Mouse (Mus musculus) CH12.LX (cell line): ENCODE measurements around the gene Hcn4. TPM values are rescaled to one million over a fixed set of nuclear protein-coding genes. Genes with fewer than 3 reads are reported as not detected.

Experiments used
- DNase-seq: peaks from one replicate; pipeline ENCODE4 v3.0.0-alpha.2; 2013; ENCODE audit errors: extremely low read depth
- H3K27ac ChIP-seq: 2 replicates; pipeline ENCODE4 v1.5.1; 2012; ENCODE audit warnings: low read depth, mild to moderate bottlenecking, control low read depth, moderate library complexity; ENCODE audit not compliant: insufficient read depth
- H3K27me3 ChIP-seq: replicated peaks from 2 replicates; pipeline ENCODE3; 2012; ENCODE audit warnings: inconsistent platforms
- H3K36me3 ChIP-seq, 2 experiments: replicated peaks in 1 of 2; 2 replicates each; pipeline versions ENCODE3 to v1.6.1; 2012; ENCODE audit warnings: inconsistent platforms in 1 of 2, low read length in 1 of 2, mild to moderate bottlenecking in 1 of 2, mixed read lengths in 1 of 2, moderate library complexity in 1 of 2; ENCODE audit not compliant: control insufficient read depth in 1 of 2, insufficient read depth in 1 of 2
- H3K4me1 ChIP-seq, 2 experiments: 2 replicates each; pipeline ENCODE4 v1.6.1; 2012; ENCODE audit warnings: inconsistent platforms in 1 of 2, moderate library complexity in 1 of 2; ENCODE audit not compliant: insufficient read depth in 2 of 2, control insufficient read depth in 1 of 2
- H3K4me2 ChIP-seq: 2 replicates; pipeline ENCODE4 v1.6.1; 2012; ENCODE audit warnings: low read depth, mild to moderate bottlenecking, control low read depth; ENCODE audit not compliant: poor library complexity, insufficient read depth, severe bottlenecking
- H3K4me3 ChIP-seq, 3 experiments: fragments of 150-350 bp in 1 of 3; sonication (generic) in 1 of 3; replicated peaks in 1 of 3; 2 replicates each; pipeline versions ENCODE3 to v1.5.1; 2011 to 2012; ENCODE audit warnings: low read depth in 2 of 3, low read length in 2 of 3, mild to moderate bottlenecking in 2 of 3, moderate library complexity in 2 of 3, control low read depth in 1 of 3, improper control_type of control experiment in 1 of 3, inconsistent platforms in 1 of 3, mixed read lengths in 1 of 3; ENCODE audit not compliant: poor library complexity in 1 of 3
- H3K79me2 ChIP-seq: replicated peaks from 2 replicates; pipeline ENCODE4 v1.6.1; 2012; ENCODE audit warnings: mild to moderate bottlenecking, moderate library complexity; ENCODE audit not compliant: control insufficient read depth, poor library complexity, insufficient read depth, severe bottlenecking; ENCODE audit errors: extremely low read depth
- H3K9ac ChIP-seq: 2 replicates; pipeline ENCODE4 v1.6.1; 2012; ENCODE audit warnings: low read depth, mild to moderate bottlenecking, control low read depth, moderate library complexity; ENCODE audit not compliant: insufficient read depth
- H3K9me3 ChIP-seq: replicated peaks from 2 replicates; pipeline ENCODE3; 2012; ENCODE audit warnings: low read length, inconsistent platforms, mixed read lengths
- BHLHE40 ChIP-seq: IDR thresholded peaks from 2 replicates; pipeline ENCODE4 v1.6.1; 2011; ENCODE audit warnings: mild to moderate bottlenecking, low read depth, low read length, improper control_type of control experiment
- CHD1 ChIP-seq: IDR thresholded peaks from 2 replicates; pipeline ENCODE4 v1.6.1; 2012; ENCODE audit warnings: low read depth, low read length, improper control_type of control experiment, inconsistent platforms
- CHD2 ChIP-seq: IDR thresholded peaks from 2 replicates; pipeline ENCODE4 v1.6.1; 2011; ENCODE audit warnings: low read length, improper control_type of control experiment
- E2F4 ChIP-seq: IDR thresholded peaks from 2 replicates; pipeline ENCODE4 v1.6.1; 2011; ENCODE audit warnings: low read depth, low read length, improper control_type of control experiment; ENCODE audit not compliant: insufficient replicate concordance
- EP300 ChIP-seq: IDR thresholded peaks from 2 replicates; pipeline ENCODE4 v1.6.1; 2011; ENCODE audit warnings: low read length, improper control_type of control experiment
- ETS1 ChIP-seq: conservative IDR thresholded peaks from 2 replicates; pipeline ENCODE4 v1.6.1; 2012; ENCODE audit warnings: low read depth, mild to moderate bottlenecking, inconsistent platforms, low read length, improper control_type of control experiment, moderate library complexity
- IRF4 ChIP-seq: IDR thresholded peaks from 2 replicates; pipeline ENCODE4 v1.6.1; 2014; ENCODE audit warnings: low read depth, mild to moderate bottlenecking, inconsistent platforms, low read length, improper control_type of control experiment
- JUN ChIP-seq: IDR thresholded peaks from 2 replicates; pipeline ENCODE4 v1.6.1; 2011; ENCODE audit warnings: low read depth, mild to moderate bottlenecking, low read length, improper control_type of control experiment, moderate library complexity; ENCODE audit not compliant: insufficient read depth
- JUND ChIP-seq: conservative IDR thresholded peaks from 2 replicates; pipeline ENCODE4 v1.6.1; 2011; ENCODE audit warnings: low read depth, low read length, improper control_type of control experiment
- MAFK ChIP-seq: IDR thresholded peaks from 2 replicates; pipeline ENCODE4 v1.6.1; 2011; ENCODE audit warnings: low read length, improper control_type of control experiment; ENCODE audit not compliant: insufficient replicate concordance
- MAX ChIP-seq: IDR thresholded peaks from 2 replicates; pipeline ENCODE4 v1.6.1; 2011; ENCODE audit warnings: low read length, improper control_type of control experiment
- MEF2A ChIP-seq: IDR thresholded peaks from 2 replicates; pipeline ENCODE4 v1.6.1; 2014; ENCODE audit warnings: low read depth, mild to moderate bottlenecking, inconsistent platforms, low read length, improper control_type of control experiment, borderline replicate concordance
- MXI1 ChIP-seq: IDR thresholded peaks from 2 replicates; pipeline ENCODE4 v1.6.1; 2011; ENCODE audit warnings: mild to moderate bottlenecking, low read depth, low read length, improper control_type of control experiment
- MYC ChIP-seq: IDR thresholded peaks from 2 replicates; pipeline ENCODE4 v1.6.1; 2011; ENCODE audit warnings: low read depth, mild to moderate bottlenecking, improper control_type of control experiment, low read length
- NELFE ChIP-seq: IDR thresholded peaks from 2 replicates; pipeline ENCODE4 v1.6.1; 2011; ENCODE audit warnings: low read depth, low read length, improper control_type of control experiment
- NRF1 ChIP-seq: IDR thresholded peaks from 2 replicates; pipeline ENCODE4 v1.6.1; 2014; ENCODE audit warnings: low read depth, mild to moderate bottlenecking, inconsistent platforms, low read length, improper control_type of control experiment, moderate library complexity
- PAX5 ChIP-seq: IDR thresholded peaks from 2 replicates; pipeline ENCODE4 v1.6.1; 2012; ENCODE audit warnings: low read length, inconsistent platforms, mixed read lengths
- POLR2A ChIP-seq: IDR thresholded peaks from 2 replicates; pipeline ENCODE4 v1.6.1; 2011; ENCODE audit warnings: low read depth, mild to moderate bottlenecking, improper control_type of control experiment, low read length
- RCOR1 ChIP-seq: conservative IDR thresholded peaks from 2 replicates; pipeline ENCODE4 v1.6.1; 2012; ENCODE audit warnings: low read depth, mild to moderate bottlenecking, inconsistent platforms, low read length, improper control_type of control experiment
- SIN3A ChIP-seq: IDR thresholded peaks from 2 replicates; pipeline ENCODE4 v1.6.1; 2012; ENCODE audit warnings: low read length, improper control_type of control experiment, inconsistent platforms
- TBP ChIP-seq: conservative IDR thresholded peaks from 2 replicates; pipeline ENCODE4 v1.6.1; 2011; ENCODE audit warnings: low read depth, low read length, improper control_type of control experiment
- TCF12 ChIP-seq: IDR thresholded peaks from 2 replicates; pipeline ENCODE4 v1.6.1; 2014; ENCODE audit warnings: low read depth, mild to moderate bottlenecking, inconsistent platforms, low read length, improper control_type of control experiment
- USF1 ChIP-seq: IDR thresholded peaks from 2 replicates; pipeline ENCODE4 v1.6.1; 2014; ENCODE audit warnings: low read depth, mild to moderate bottlenecking, inconsistent platforms, low read length, improper control_type of control experiment
- USF2 ChIP-seq: conservative IDR thresholded peaks from 2 replicates; pipeline ENCODE4 v1.6.1; 2011; ENCODE audit warnings: low read depth, low read length, improper control_type of control experiment
- ZKSCAN1 ChIP-seq: IDR thresholded peaks from 2 replicates; pipeline ENCODE4 v1.6.1; 2012; ENCODE audit warnings: low read depth, inconsistent platforms, low read length, improper control_type of control experiment, borderline replicate concordance
- ZNF384 ChIP-seq: IDR thresholded peaks from 2 replicates; pipeline ENCODE4 v1.6.1; 2012; ENCODE audit warnings: low read depth, low read length, improper control_type of control experiment, inconsistent platforms
- dilution Hi-C: fragments of 300-500 bp; cut with MboI; formaldehyde crosslinking; loops from 2 replicates; pipeline ENCODE4 v1.14.3; 2020; ENCODE audit warnings: low sequenced_read_pairs; ENCODE audit not compliant: extremely low pct_unique_long_range_greater_than_20kb, extremely low pct_ligation_motif_present
- in situ Hi-C: fragments of 300-500 bp; cut with MboI; formaldehyde crosslinking; loops from 3 replicates; pipeline ENCODE4 v1.14.3; 2019; ENCODE audit warnings: low sequenced_read_pairs, low pct_ligation_motif_present, low pct_unique_long_range_greater_than_20kb, mixed read lengths
- polyA plus RNA-seq: library from polyadenylated mRNA; unstranded; fragments of >175 nt; gene quantifications from 2 replicates; pipeline ENCODE4 v1.2.1, GENCODE M21; 2012; ENCODE audit warnings: low read depth; ENCODE audit not compliant: insufficient read length
- total RNA-seq, 2 experiments: library from RNA; depleted of rRNA; stranded (reverse); fragments of 300-350 nt in 1 of 2; fragments of >200 nt in 1 of 2; gene quantifications; 2 replicates each; pipeline ENCODE4 v1.2.3; 2012 to 2014

Gene Hcn4
- total and polyA plus RNA-seq, 3 experiments, result 0.04 TPM; not detected in 2

DNA sequence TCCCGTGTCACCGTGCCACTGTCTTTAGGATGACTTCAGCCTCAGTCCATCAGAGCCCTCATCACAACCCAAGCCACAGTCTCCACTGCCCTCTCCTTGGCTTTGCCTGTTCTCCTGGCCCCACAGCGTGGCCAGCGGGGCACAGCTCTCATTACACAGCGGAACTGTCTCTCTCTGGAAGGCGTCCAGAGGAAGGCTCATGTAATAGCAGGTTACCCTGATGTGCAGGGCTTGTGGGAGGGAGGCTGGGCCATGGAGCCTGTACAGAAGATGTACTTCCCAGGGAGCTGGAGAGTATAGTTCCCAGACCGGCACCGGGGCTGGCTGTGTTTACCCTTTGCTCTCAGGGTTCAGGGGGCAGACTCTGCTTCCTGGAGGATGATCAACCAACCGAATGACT is 6.8 kb upstream of the Hcn4 start:
- Histone ChIP-seq H3K9ac (no peak overlapping the region), H3K79me2 (no peaks in the 10 kb centered on the region), H3K9me3 (no peaks in the 10 kb centered on the region), H3K36me3 (no peaks in the 10 kb centered on the region), H3K27me3 (no peaks in the 10 kb centered on the region), H3K4me2 (no peak overlapping the region), H3K4me1 (peaks cover 0 to 21% of the 10 kb centered on the region in 2 experiments; a peak in 3 of 4 replicates), H3K4me3 (no peak overlapping the region)
- in situ Hi-C loops, result no loop called here
- dilution Hi-C loops, result no loop called here
- no peak for DNase-seq
- TF ChIP-seq MAFK, result no peak
- no peak for TF ChIP-seq ZNF384
- no peak for TF ChIP-seq NRF1
- TF ChIP-seq PAX5, result no peak
- no peak for TF ChIP-seq TCF12
- TF ChIP-seq NELFE, result no peak
- TF ChIP-seq JUND, result no peak
- no peak for TF ChIP-seq ZKSCAN1
- TF ChIP-seq E2F4, result no peak
- TF ChIP-seq SIN3A, result no peak
- no peak for TF ChIP-seq MAX
- no peak for TF ChIP-seq MEF2A
- TF ChIP-seq IRF4, result no peak
- TF ChIP-seq USF2, result no peak
- no peak for TF ChIP-seq ETS1
- no peak for TF ChIP-seq BHLHE40
- TF ChIP-seq, all 38 proteins: peak for 0
- H3K27ac ChIP-seq, result no peak overlapping the region

DNA sequence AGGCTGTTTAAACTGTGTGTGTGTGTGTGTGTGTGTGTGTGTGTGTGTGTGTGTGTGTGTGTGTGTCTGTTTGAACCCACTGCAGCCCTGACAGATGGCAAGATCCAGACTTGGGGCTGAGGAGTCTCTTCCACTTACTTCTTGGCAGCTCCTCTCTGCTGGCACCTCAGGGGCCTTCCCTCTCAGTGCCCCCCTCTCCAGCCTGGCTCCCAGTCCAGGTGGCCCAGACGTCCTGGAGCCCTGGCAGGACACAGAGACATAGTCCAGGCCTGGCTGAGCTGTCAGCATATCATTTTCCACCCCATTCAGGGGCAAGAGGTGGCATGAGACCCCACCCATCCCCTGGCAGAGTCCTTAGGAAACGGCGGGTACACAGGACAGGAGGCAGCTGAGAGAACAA is 5.5 kb upstream of the Hcn4 start:
- Histone ChIP-seq H3K36me3 (no peaks in the 10 kb centered on the region), H3K79me2 (no peaks in the 10 kb centered on the region), H3K4me3 (no peak overlapping the region), H3K4me2 (no peak overlapping the region), H3K27me3 (no peaks in the 10 kb centered on the region), H3K9ac (no peak overlapping the region), H3K9me3 (peaks cover 4% of the 10 kb centered on the region), H3K27ac (no peak overlapping the region), H3K4me1 (peaks cover 0 to 21% of the 10 kb centered on the region in 2 experiments; a peak in 3 of 4 replicates)
- no peak for DNase-seq
- dilution Hi-C loops, result no loop called here
- in situ Hi-C loops, result no loop called here
- no peak for TF ChIP-seq MEF2A
- TF ChIP-seq MAX, result no peak
- TF ChIP-seq TCF12, result no peak
- TF ChIP-seq USF1, result no peak
- no peak for TF ChIP-seq MAFK
- TF ChIP-seq CHD2, result no peak
- TF ChIP-seq MXI1, result no peak
- no peak for TF ChIP-seq JUN
- no peak for TF ChIP-seq MYC
- TF ChIP-seq EP300, result no peak
- TF ChIP-seq POLR2A, result no peak
- no peak for TF ChIP-seq RCOR1
- TF ChIP-seq TBP, result no peak
- TF ChIP-seq CHD1, result no peak
- TF ChIP-seq IRF4, result no peak
- TF ChIP-seq BHLHE40, result no peak
